Mouse (Mus musculus) B cell, adult (primary cell): Measurements from ENCODE around the gene Pld6. TPM values are rescaled to one million over a fixed set of nuclear protein-coding genes. Genes with fewer than 3 reads are reported as not detected.

Source experiments
- total RNA-seq: library from RNA; stranded (reverse); gene quantifications from 4 replicates; pipeline ENCODE4 v1.2.4, GENCODE M21; 2023; ENCODE audit not compliant: inconsistent age

Gene Pld6
- 0.30 to 0.70 TPM (median 0.48 TPM) in 4 replicates for total RNA-seq

DNA sequence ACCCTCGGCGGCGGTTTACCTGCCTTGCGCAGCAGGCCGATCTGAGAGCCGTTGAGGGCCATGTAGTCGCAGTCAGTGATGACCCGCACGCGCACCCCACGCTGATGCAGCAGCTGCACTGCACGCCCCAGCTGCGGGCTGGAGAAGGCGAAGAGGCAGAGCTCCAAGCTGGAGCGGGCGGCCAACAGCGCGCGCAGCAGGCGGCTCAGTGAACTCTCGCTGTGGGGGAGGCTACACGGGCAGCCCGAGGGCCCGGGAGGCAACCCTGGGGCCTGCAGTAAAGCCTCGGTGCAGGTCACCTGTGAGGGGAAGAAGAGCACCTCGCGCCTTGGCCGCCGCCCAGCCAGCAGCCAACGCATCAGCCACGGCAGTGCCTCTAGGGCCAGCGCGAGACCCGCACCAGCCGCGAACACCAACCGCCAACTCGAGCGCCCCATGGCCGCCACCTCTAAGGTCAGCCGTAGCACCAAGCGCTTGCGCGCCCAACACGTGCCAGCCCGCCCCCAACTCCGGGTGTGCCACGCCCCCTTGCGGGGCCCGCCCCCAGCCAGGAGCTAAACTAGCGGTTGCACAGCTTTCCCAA, at the start of gene Pld6:
Gene Pld6, minus strand, starts transcription at position 447 of the 583 bp plus-strand sequence.

DNA sequence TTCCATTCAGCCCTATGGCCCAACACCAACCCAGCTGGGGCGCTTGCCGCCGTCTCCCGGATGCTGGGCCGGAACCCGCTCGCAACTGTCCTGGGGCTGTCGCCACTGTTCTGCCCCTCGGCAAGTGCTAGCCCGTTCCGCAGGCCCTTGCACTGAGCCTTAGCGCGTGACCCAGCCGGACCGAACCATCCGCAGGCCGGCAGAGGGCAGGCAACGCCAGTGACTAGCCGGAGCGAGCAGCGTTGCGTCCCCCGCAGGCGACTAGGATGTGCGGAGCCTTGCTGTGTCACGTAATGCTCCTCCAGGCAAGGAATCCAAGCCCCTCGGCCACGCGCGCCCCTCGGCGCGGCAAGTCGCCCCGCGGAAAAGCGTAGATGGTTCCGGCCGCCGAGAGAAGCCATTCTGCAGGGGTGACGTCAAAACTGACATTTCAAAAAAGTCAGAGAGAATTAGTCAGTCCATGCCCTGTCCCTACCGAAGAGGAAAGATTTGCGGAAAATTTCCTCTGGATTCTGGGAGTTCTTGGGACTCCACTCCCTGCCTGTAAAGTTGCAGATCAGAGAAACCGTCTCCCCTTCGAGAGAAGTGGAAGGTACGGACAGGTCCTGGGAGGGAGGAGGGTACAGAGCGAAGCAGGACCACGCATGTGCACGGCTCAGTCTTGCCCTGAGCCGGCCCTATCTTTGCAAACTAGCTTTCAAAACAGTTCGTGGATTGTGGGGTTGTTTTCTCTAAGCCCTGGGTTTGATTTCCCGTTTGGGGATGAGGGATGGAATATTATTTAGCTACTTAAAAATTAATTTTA, 22.4 kb upstream of the Pld6 start, which contains the start of gene Flcn:
Gene Flcn, minus strand, starts transcription at position 347 of the 805 bp plus-strand sequence.

Other genes with a start within 250 kb of the Pld6 start
- 0.72 to 2.5 TPM (median 1.2 TPM) in 4 replicates for gene Nlrp3, start 246.1 kb downstream of the Pld6 start, total RNA-seq
- not detected in 4 replicates for gene Olfr222, start 211.4 kb downstream of the Pld6 start, total RNA-seq
- gene Olfr223, start 194.4 kb downstream of the Pld6 start, total RNA-seq = not detected in 4 replicates
- gene Mprip, start 126.3 kb downstream of the Pld6 start, total RNA-seq = 90.3 to 96.9 TPM (median 93.5 TPM) in 4 replicates
- 112 to 130 TPM (median 124 TPM) in 4 replicates for gene Flcn, start 22.4 kb upstream of the Pld6 start, total RNA-seq
- gene Nt5m, start 51.8 kb upstream of the Pld6 start, total RNA-seq = 10.5 to 12.7 TPM (median 12.0 TPM) in 4 replicates
- gene Cops3, start 52.2 kb upstream of the Pld6 start, total RNA-seq = 87.8 to 99.2 TPM (median 91.3 TPM) in 4 replicates
- gene Med9, start 160.6 kb upstream of the Pld6 start, total RNA-seq = 8.8 to 10.5 TPM (median 9.3 TPM) in 4 replicates
- 9.6 to 12.4 TPM (median 11.2 TPM) in 4 replicates for gene Rasd1, start 177.3 kb upstream of the Pld6 start, total RNA-seq